Mouse (Mus musculus): ENCODE measurements at regions not wholly inside any gene's neighbourhood (a gene's known extent, or its start where the extent isn't known, plus 50 kb on each side); places are given as distances from the start of the nearest gene placed in this dataset.
"Not testable (repeated sequence)": the region's sequence is repeated elsewhere in the genome, so short reads cannot be mapped to it uniquely, and the experiment has no call there.

DNA sequence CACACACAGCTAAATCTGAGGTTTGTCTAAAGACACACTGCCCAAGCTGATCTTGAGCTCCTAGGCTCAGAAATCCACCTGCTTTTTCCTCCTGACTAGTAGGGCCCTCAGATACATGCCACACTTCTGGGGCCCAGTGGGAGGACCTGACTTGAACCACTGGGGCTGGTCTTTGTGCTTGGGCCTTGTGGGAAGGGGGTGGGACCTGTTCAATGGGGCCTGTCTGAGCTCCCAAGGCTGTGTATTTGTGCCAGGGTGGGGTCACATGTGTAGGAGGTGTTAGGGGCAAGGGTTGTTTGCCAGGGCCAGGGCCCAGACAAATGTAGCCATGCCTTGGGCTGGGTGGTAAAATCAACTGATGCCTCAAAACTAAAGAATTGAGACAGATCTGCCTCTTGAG, 56.8 kb downstream of the Gm8765 start:
- H3K9me3 ChIP-seq (replicated peaks); H3K4me1 ChIP-seq; H3K4me3 ChIP-seq; H3K36me3 ChIP-seq; H3K27ac ChIP-seq; H3K27me3 ChIP-seq (ENCODE audit: low read depth, poor library complexity, severe bottlenecking): not testable (repeated sequence)
- DNase-seq (ENCODE audit: low spot score), result peak; percentile 15

GRCm38 (mm10) chr13:50756334-50756733, 58.2 kb downstream of the Gm8765 start:
- not testable (repeated sequence) for H3K4me3 ChIP-seq; DNase-seq (ENCODE audit: low spot score); H3K27ac ChIP-seq; H3K4me1 ChIP-seq; H3K36me3 ChIP-seq; H3K9me3 ChIP-seq (replicated peaks); H3K27me3 ChIP-seq (ENCODE audit: low read depth, poor library complexity, severe bottlenecking)
- 85% methylated on average over 1 of the region's 1 CpGs for WGBS

- 69% methylated on average over 2 of the region's 2 CpGs for WGBS
- Histone ChIP-seq H3K36me3 (no peaks in the 10 kb centered on the region), H3K4me3 (no peak overlapping the region), H3K27me3 (ENCODE audit: low read depth, poor library complexity, severe bottlenecking) (no peaks in the 10 kb centered on the region), H3K4me1 (no peaks in the 10 kb centered on the region), H3K27ac (no peak overlapping the region), H3K9me3 (replicated peaks) (no peaks in the 10 kb centered on the region)
- DNase-seq (ENCODE audit: low spot score), result no peak
Measured at GRCm38 (mm10) chr13:50764618-50765017, 66.5 kb downstream of the Gm8765 start.

- not testable (repeated sequence) for H3K4me1 ChIP-seq; H3K4me3 ChIP-seq; H3K27ac ChIP-seq; DNase-seq (ENCODE audit: low spot score); H3K9me3 ChIP-seq (replicated peaks); H3K36me3 ChIP-seq; H3K27me3 ChIP-seq (ENCODE audit: low read depth, poor library complexity, severe bottlenecking)
Measured at GRCm38 (mm10) chr13:50780036-50780435, 81.9 kb downstream of the Gm8765 start.

GRCm38 (mm10) chr13:50829879-50830550, 131.9 kb downstream of the Gm8765 start:
- not testable (repeated sequence) for H3K36me3 ChIP-seq; H3K4me3 ChIP-seq; DNase-seq (ENCODE audit: low spot score); H3K27ac ChIP-seq; H3K9me3 ChIP-seq (replicated peaks); H3K27me3 ChIP-seq (ENCODE audit: low read depth, poor library complexity, severe bottlenecking); H3K4me1 ChIP-seq
- WGBS, result 33% methylated on average over 4 of the region's 5 CpGs
